Mouse (Mus musculus) thymus, adult 2 months (tissue): ENCODE data around the gene Ccdc73. TPM values are rescaled to one million over a fixed set of nuclear protein-coding genes. Genes with fewer than 3 reads are reported as not detected.
"Not testable (repeated sequence)": the region's sequence is repeated elsewhere in the genome, so short reads cannot be mapped to it uniquely, and the experiment has no call there.

ENCODE experiments used
- DNase-seq: peaks from one replicate; pipeline ENCODE4 v3.0.0; 2021
- H3K27ac ChIP-seq: fragments of 200-500 bp; 2 replicates; pipeline ENCODE4 v1.5.1; 2012; ENCODE audit warnings: low read length, control low read depth; ENCODE audit not compliant: control insufficient read depth, insufficient read depth
- H3K27me3 ChIP-seq: fragments of 200-500 bp; 2 replicates; pipeline ENCODE4 v1.6.1; 2012; ENCODE audit warnings: mild to moderate bottlenecking, low read length, moderate library complexity, mixed read lengths; ENCODE audit not compliant: control insufficient read depth, insufficient read depth
- H3K36me3 ChIP-seq: fragments of 200-500 bp; 2 replicates; pipeline ENCODE4 v1.6.1; 2012; ENCODE audit warnings: mild to moderate bottlenecking, low read length, moderate library complexity; ENCODE audit not compliant: control insufficient read depth, insufficient read depth
- H3K4me1 ChIP-seq: fragments of 200-500 bp; replicated peaks from 2 replicates; pipeline ENCODE4 v1.6.1; 2012; ENCODE audit warnings: low read length; ENCODE audit not compliant: control insufficient read depth, insufficient read depth
- H3K4me3 ChIP-seq: fragments of 200-500 bp; 2 replicates; pipeline ENCODE4 v1.5.1; 2012; ENCODE audit warnings: mild to moderate bottlenecking, low read length, control low read depth, moderate library complexity; ENCODE audit not compliant: control insufficient read depth, insufficient read depth
- CTCF ChIP-seq: fragments of 200-500 bp; IDR thresholded peaks from 2 replicates; pipeline ENCODE4 v1.5.1; 2012; ENCODE audit warnings: mild to moderate bottlenecking, control low read depth, low read length, moderate library complexity, borderline replicate concordance; ENCODE audit not compliant: control insufficient read depth, poor library complexity, insufficient read depth; ENCODE audit errors: extremely low read depth
- POLR2A ChIP-seq: fragments of 200-500 bp; IDR thresholded peaks from 2 replicates; pipeline ENCODE4 v1.6.1; 2012; ENCODE audit warnings: mild to moderate bottlenecking, low read length, control low read depth, moderate library complexity; ENCODE audit not compliant: control insufficient read depth, poor library complexity, insufficient read depth; ENCODE audit errors: extremely low read depth
- WGBS: fragments of 180-500 bp; shearing (Covaris S2); methylation state at CpG from one replicate; pipeline ENCODE4 v1.1.7; 2018; 5-methylcytosine and 5-hydroxymethylcytosine counted together
- polyA plus RNA-seq: library from polyadenylated mRNA; depleted of rRNA; stranded (reverse); fragments of >200 nt; gene quantifications from 2 replicates; pipeline ENCODE4 v1.2.3, GENCODE M21; 2012

Gene Ccdc73
- polyA plus RNA-seq, 1 experiment = 0.77 TPM

DNA sequence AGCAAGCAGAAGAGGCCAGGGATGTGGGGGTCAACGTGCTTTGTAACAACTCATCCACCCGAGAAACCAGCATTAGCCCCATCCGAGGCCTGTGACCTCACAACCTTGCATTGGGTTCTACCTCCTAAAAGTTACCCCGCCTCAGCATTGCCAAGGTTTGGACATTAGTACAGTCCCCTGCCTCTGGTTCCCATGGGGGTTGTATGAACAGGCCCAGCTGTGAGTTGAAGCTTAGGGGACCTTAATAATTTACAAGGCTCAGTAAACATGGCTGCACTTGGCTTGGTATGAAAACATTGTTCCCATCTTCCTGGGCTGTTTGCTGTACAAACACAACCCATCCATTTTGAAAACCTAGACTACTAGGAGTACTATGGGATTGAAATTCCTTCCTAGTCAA lies 156.2 kb downstream of the Ccdc73 start:
- DNase-seq = no peak
- Histone ChIP-seq H3K4me3 (no peak overlapping the region), H3K36me3 (no peaks in the 10 kb centered on the region), H3K4me1 (peaks cover 8% of the 10 kb centered on the region), H3K27ac (no peak overlapping the region), H3K27me3 (no peaks in the 10 kb centered on the region)
- TF ChIP-seq POLR2A = no peak
- TF ChIP-seq CTCF = no peak
- WGBS = 89% methylated on average over 4 of the region's 4 CpGs

DNA sequence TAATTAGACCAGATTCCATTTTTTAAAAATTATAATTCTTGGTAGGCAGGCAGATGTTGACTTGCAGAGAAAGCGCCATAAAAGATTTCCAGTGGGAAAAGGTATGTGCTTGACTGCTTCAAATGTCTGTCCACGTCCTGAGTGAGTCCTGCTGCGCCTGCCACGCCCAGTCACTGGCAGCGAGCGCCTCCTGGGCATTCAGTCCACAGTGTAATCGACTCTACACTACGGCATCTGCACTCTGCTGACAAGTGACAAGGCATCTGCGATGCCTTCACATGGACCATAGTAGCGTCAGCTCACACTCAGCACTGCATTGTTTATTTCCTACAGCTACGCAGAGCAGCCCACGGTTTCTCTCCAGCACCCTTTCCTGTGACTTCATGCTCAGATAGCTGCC lies 158.0 kb downstream of the Ccdc73 start:
- H3K4me3 ChIP-seq, H3K4me1 ChIP-seq: not testable (repeated sequence)
- WGBS = 90% methylated on average over 12 of the region's 12 CpGs

DNA sequence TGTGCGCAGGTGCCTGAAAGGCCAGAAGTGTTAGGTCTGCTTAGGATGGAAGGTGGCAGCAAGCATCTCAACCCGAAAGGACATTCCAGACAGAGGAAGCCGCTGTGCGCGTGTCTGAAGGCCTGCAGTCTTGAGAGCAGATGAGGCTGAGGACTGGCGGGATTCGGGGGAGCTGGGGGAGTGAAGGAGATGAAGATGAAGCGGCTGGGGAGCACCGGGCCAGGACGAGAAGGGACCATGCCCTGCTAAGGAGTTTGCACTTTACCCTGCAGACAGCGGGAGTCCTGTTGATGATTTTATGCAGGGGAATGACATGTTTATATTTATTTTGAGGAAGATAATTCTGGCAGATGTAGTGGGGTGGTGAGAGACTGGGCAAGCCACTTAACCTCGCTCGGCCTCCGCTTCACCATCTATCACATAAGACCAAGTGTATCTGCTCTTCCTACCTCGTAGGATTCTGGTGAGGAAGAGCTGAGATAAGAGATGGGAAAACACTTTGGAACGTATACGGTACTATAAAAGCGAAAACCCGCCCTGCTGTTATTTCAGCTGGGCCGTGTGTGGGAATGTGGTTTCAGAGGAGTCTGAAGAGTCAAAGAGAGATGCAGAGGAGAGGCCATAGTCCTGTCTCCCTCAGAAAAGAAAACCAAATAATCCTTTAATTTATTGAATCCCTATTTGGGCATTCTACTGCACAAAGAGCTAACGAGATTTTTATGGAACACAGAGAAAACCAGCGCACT lies 159.5 kb downstream of the Ccdc73 start:
- H3K4me3 ChIP-seq = no peak overlapping the region
- WGBS = 95% methylated on average over 22 of the region's 22 CpGs

More for the DNA sequence above, 158.0 kb downstream of the Ccdc73 start:
- DNase-seq, H3K36me3 ChIP-seq, H3K27ac ChIP-seq, H3K27me3 ChIP-seq: not testable (repeated sequence)

DNA sequence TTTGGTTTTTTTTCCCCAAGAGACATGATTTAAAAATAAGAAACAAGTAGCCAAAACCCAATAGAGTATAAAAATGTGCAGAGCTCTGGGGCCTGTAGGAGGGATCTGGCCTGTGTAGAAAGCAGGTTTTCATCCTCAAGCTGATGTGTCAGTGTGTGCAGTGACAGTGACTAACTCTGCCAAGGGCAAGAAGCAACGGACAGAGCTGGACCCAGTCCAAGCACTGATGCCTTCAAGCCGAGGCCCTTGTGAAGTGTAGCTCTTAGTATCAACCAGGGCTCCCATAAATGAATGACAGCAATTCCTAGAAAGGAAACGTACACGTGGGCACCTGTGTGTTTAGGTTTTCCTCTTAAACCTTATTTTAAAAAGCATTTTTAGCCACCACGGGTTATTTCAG lies 161.2 kb downstream of the Ccdc73 start:
- TF ChIP-seq CTCF = no peak
- no peak for TF ChIP-seq POLR2A
- H3K27me3 ChIP-seq = no peaks in the 10 kb centered on the region
- no peaks in the 10 kb centered on the region for H3K36me3 ChIP-seq
- H3K4me1 ChIP-seq = no peaks in the 10 kb centered on the region
- DNase-seq = no peak
- H3K4me3 ChIP-seq = no peak overlapping the region
- WGBS = 50% methylated on average over 5 of the region's 5 CpGs
- no peak overlapping the region for H3K27ac ChIP-seq

More for the DNA sequence above, 159.5 kb downstream of the Ccdc73 start:
- DNase-seq = no peak
- H3K27ac ChIP-seq = no peak overlapping the region
- H3K4me1 ChIP-seq = no peaks in the 10 kb centered on the region
- H3K36me3 ChIP-seq = no peaks in the 10 kb centered on the region
- TF ChIP-seq CTCF = no peak
- no peak for TF ChIP-seq POLR2A
- H3K27me3 ChIP-seq = no peaks in the 10 kb centered on the region

DNA sequence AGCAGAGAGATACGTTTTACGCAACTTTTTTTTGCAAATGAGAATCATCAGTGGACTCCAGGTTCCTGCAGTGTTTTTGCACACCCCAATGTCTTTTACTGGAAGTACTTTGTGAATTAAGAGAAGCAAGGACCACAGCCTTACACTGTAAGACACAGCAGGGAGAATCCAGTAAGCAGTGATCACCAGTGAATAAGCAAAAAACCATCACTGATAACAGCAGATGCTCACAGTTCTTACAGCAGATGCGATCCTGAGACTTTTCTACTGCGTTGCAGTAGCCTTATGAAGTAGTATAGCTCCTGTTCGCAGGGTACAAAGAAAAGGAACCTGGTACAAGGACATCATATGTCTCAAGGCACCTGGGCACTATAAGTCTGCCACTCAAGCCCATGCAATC lies 162.9 kb downstream of the Ccdc73 start:
- TF ChIP-seq POLR2A (no peak), CTCF (no peak)
- WGBS = 95% methylated on average over 5 of the region's 5 CpGs
- no peaks in the 10 kb centered on the region for H3K36me3 ChIP-seq
- H3K27me3 ChIP-seq = no peaks in the 10 kb centered on the region
- H3K4me1 ChIP-seq = no peaks in the 10 kb centered on the region
- no peak overlapping the region for H3K27ac ChIP-seq
- no peak overlapping the region for H3K4me3 ChIP-seq
- no peak for DNase-seq

DNA sequence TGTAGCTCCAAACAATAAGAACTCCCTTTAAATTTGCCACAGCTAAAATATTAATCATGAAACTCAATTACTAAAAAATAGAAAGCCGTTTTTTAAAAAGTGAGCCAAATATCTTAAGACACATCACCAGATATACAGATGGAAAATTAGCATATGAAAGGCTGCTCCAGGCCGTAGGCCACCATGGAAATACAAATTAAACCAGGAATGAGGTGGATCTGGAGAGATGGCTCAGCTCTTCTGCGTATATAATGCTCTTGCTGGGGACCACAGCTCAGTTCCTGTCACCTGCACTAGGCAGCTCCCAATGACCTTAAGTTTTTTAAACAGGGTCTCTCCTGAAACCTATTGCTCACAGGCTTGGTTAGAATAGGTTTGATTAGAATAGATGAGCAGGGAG lies 166.5 kb downstream of the Ccdc73 start:
- 94% methylated on average over 3 of the region's 3 CpGs for WGBS
- no peak overlapping the region for H3K27ac ChIP-seq
- DNase-seq = no peak
- H3K27me3 ChIP-seq = no peaks in the 10 kb centered on the region
- H3K36me3 ChIP-seq = no peaks in the 10 kb centered on the region
- H3K4me1 ChIP-seq = peaks cover 5% of the 10 kb centered on the region
- H3K4me3 ChIP-seq = no peak overlapping the region
- TF ChIP-seq CTCF (no peak), POLR2A (no peak)

DNA sequence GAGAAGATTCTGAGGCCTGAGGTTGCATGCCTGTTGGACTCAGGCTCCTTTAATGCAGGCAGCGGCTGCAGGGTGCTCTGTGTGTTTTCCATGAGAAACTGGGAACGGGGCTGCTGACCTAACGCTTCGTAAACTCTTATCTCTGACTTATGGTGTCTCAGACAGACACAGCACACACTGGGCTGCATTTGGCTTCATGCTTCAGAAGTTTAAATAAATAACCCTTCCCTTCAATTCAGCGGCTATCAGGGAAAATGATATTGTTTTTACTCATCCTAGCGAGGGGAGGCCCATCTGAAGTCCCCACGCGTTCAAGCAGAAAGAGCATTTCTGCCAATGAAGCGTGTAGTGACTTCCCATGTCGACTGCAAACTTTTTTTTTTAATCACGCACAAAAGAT lies 168.4 kb downstream of the Ccdc73 start:
- TF ChIP-seq POLR2A (no peak), CTCF (no peak)
- Histone ChIP-seq H3K27me3 (no peaks in the 10 kb centered on the region), H3K4me3 (no peak overlapping the region), H3K27ac (no peak overlapping the region), H3K36me3 (no peaks in the 10 kb centered on the region), H3K4me1 (peaks cover 5% of the 10 kb centered on the region)
- DNase-seq = no peak
- 89% methylated on average over 11 of the region's 11 CpGs for WGBS
